Mouse (Mus musculus) cerebellum, postnatal 25 days (tissue): ENCODE data around the gene Rasgef1c.
A peak's percentile ranks its signal among the peaks of the same experiment; 100 is the strongest.

ENCODE experiments used
- DNase-seq, 2 experiments: peaks; one replicate each; pipeline ENCODE4 v3.0.0; 2021; ENCODE audit warnings: mixed read lengths in 2 of 2

Gene Rasgef1c

DNA sequence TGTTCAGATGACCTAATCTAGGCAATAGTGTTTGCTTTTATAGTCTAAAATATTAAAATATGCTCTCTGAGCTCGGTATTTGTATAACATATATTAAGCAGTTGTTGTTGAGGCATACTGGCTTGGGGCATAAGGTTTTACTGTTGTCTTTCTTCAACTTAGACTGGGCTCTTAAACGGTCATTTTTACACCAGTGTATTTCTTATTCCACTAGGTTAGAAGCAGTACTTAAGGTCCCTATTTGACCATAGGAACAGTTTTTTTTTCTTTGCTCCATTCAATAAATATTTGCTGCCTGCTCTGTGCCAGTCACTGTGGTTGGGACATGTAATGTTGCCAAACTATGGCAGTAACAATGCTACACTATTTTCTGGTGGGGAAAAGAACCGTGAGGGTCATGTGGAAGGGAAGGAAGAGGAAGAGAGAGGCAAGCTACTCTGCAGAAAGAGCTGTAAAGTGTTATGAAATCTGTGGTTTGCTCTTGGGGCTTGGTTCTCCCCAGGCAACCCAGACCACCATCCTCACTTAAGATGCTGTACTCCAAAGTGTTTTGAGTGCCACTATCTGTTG lies 125.0 kb downstream of the Rasgef1c start:
- DNase-seq = peak in 1 of 2 experiments; percentile 30

GRCm38 (mm10) chr11:50028416-50028815 lies 126.8 kb downstream of the Rasgef1c start:
- DNase-seq = peak; percentile 30 to 35
